Mouse (Mus musculus): ENCODE measurements around the gene Nup107. TPM values are rescaled to one million over a fixed set of nuclear protein-coding genes. Genes with fewer than 3 reads are reported as not detected.

Nup107 gene
- total RNA-seq, 2 experiments from 2014 or later, result 15.0 to 15.4 TPM

Other genes starting within 250 kb of the Nup107 start
- 10 to 100 TPM; 25.3 to 34.9 TPM for gene Cpm, start 163.2 kb downstream of the Nup107 start, total RNA-seq (2021)
- 10 to 100 TPM; 54.9 to 56.8 TPM for gene Mdm2, start 81.9 kb downstream of the Nup107 start, total RNA-seq (2021)
- 10 to 100 TPM; 15.1 to 15.6 TPM for gene Slc35e3, start 46.3 kb downstream of the Nup107 start, total RNA-seq (2021)
- gene Rap1b, start 53.3 kb upstream of the Nup107 start, total RNA-seq (2021), result 100 to 1,000 TPM; 138 to 145 TPM

All from adrenal gland, postnatal 36 days (tissue).